Mouse (Mus musculus) retina, adult 2 months (tissue): ENCODE data around the gene Pak2.

Source experiments
- DNase-seq: peaks from one replicate; pipeline ENCODE4 v3.0.0-alpha.2; 2012; ENCODE audit warnings: low read depth, low spot score

Pak2 gene

DNA sequence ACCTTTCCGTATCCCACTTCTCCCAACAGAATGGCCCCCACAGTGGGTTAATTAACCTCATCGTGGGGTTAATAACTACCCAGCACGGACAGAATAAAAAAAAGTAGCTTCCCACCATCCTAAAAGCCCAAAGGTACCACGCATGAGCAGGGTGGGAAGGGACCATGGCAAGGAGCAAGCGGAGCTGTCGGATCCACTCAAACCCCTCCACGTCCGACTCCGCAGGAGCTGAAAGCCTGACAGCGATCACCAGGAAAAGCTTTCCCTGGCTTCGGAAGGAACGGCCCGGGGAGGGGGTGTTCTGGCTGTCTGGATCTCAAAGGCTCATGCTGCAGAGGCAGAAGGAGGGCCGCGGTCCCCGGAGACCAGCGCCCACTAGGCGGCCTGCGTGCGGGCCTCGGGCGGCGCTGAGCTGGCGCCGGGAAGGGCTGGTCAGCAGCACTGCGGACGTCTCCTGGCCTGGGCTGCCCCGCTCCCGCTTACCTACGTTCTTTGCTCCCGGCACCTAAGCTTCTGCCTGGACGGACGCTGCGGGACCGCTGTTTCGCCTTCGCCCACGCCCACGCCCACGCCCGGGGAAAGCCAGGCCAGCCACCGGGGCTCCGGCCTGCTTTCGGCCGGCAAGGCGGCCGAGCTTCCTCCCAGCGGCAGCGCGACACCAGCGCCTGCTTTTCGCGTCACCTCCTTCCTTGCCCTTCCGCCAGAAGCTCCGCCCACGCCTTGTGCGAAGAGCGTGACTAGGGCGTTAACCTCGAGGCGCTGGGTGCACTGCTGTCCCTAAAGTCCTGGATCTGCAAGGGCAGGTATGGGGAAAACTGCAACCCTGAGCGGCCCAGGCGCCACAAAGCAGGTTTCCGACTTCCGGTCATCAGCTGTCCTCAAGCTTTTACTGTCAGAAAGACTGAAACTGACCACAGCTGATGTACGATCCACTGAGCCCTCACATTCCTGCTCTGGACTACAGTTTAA is 76.3 kb downstream of the Pak2 start, which contains the start of gene Senp5:
TSS of gene Senp5 (minus strand) at position 779 of the 969 bp plus-strand sequence.
- peak; percentile 75 for DNase-seq

GRCm38 (mm10) chr16:31996371-31996770 is 82.8 kb downstream of the Pak2 start:
- DNase-seq, result no peak

- DNase-seq, result no peak
Observed at GRCm38 (mm10) chr16:31993946-31994345, 85.2 kb downstream of the Pak2 start.

GRCm38 (mm10) chr16:31993195-31993594 is 85.9 kb downstream of the Pak2 start:
- no peak for DNase-seq

GRCm38 (mm10) chr16:31992039-31992438 is 87.1 kb downstream of the Pak2 start:
- DNase-seq, result no peak

DNA sequence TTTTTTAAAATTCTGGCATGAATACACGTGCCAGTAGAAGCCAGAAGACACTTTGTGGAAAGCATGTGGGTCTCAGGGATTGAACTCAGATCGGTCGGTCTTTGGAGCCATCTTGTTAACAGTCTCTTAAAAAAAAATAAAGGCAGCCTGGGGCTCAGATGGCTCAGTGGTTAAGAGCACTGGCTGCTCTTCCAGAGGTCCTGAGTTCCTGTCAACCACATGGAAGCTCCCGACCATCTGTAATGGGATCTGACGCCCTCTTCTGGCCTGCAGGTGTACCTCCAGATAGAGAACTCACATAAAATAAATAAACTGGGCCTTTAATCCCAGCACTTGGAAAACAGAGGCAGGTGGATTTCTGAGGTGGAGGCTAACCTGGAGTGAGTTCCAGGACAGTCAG is 98.2 kb downstream of the Pak2 start:
- no peak for DNase-seq

DNA sequence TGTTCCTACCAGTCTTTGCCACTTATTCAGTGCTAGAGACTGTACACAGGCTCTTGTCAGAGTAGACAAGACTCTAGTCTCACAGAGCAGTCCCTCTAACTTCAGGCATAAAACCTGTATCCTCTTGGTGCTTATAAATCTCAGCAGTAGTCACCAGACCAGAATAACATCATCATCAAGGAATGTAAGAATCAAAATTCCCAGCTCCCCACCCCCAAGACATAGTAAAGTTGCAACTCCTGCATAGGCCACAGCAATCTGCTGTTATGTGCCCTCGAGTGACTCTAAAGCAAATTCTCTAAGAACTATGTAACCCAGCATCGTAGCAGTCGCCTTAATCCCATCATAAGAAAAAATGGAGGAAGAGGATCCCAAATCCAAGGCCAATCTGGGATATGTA is 99.6 kb downstream of the Pak2 start:
- DNase-seq, result no peak

GRCm38 (mm10) chr16:31975258-31975657 is 103.9 kb downstream of the Pak2 start:
- no peak for DNase-seq
